Mouse (Mus musculus) T-helper 2 cell (primary cell): ENCODE measurements at regions not wholly inside any gene's neighbourhood (a gene's known extent, or its start where the extent isn't known, plus 50 kb on each side); places are given as distances from the start of the nearest gene placed in this dataset.

Experiments
- in situ Hi-C: fragments of 300-600 bp; cut with MboI, MseI; formaldehyde crosslinking; loops from one replicate; pipeline ENCODE4 v1.15.1; 2025; ENCODE audit warnings: high pct_unique_total_duplicates

- in situ Hi-C loops: no loop called here
Observed at GRCm38 (mm10) chr2:108032301-108033013, 742.0 kb downstream of the Kcna4 start.

GRCm38 (mm10) chr2:108033328-108034182 is 743.1 kb downstream of the Kcna4 start:
- in situ Hi-C loops: no loop called here

- in situ Hi-C loops: no loop called here
Observed at GRCm38 (mm10) chr2:108034882-108035281, 744.4 kb downstream of the Kcna4 start.

- in situ Hi-C loops: no loop called here
Observed at GRCm38 (mm10) chr2:108042086-108042485, 751.6 kb downstream of the Kcna4 start.

GRCm38 (mm10) chr2:108044885-108045284 is 754.4 kb downstream of the Kcna4 start:
- in situ Hi-C loops: no loop called here

- in situ Hi-C loops: no loop called here
Observed at GRCm38 (mm10) chr2:108045997-108046396, 755.6 kb downstream of the Kcna4 start.

GRCm38 (mm10) chr2:108062751-108063150 is 772.3 kb downstream of the Kcna4 start:
- in situ Hi-C loops: loop anchor here (25.0 kb wide), 1 partner anchor 1500 kb away; no protein-coding TSS in a partner anchor

- in situ Hi-C loops: no loop called here
Observed at GRCm38 (mm10) chr2:108083911-108084310, 793.5 kb downstream of the Kcna4 start.

- in situ Hi-C loops: no loop called here
Observed at GRCm38 (mm10) chr2:108090266-108090665, 799.8 kb downstream of the Kcna4 start.

- in situ Hi-C loops: no loop called here
Observed at GRCm38 (mm10) chr2:108097026-108097425, 806.6 kb downstream of the Kcna4 start.

- in situ Hi-C loops: no loop called here
Observed at GRCm38 (mm10) chr2:108110140-108110539, 819.7 kb downstream of the Kcna4 start.

- in situ Hi-C loops: no loop called here
Observed at GRCm38 (mm10) chr2:108145694-108146093, 855.3 kb downstream of the Kcna4 start.

GRCm38 (mm10) chr2:108148221-108148620 is 857.8 kb downstream of the Kcna4 start:
- in situ Hi-C loops: no loop called here

- in situ Hi-C loops: no loop called here
Observed at GRCm38 (mm10) chr2:108156189-108156588, 865.8 kb downstream of the Kcna4 start.

- in situ Hi-C loops: no loop called here
Observed at GRCm38 (mm10) chr2:108157731-108158130, 867.3 kb downstream of the Kcna4 start.

- in situ Hi-C loops: no loop called here
Observed at GRCm38 (mm10) chr2:108158311-108158710, 867.9 kb downstream of the Kcna4 start.

- in situ Hi-C loops: no loop called here
Observed at GRCm38 (mm10) chr2:108160865-108161264, 870.4 kb downstream of the Kcna4 start.

- in situ Hi-C loops: no loop called here
Observed at GRCm38 (mm10) chr2:108165085-108165484, 874.6 kb downstream of the Kcna4 start.
